Mouse (Mus musculus) heart, adult 2 months (tissue): ENCODE data around the gene Fgfr2. TPM values are rescaled to one million over a fixed set of nuclear protein-coding genes. Genes with fewer than 3 reads are reported as not detected.

Experiments
- DNase-seq, 2 experiments: peaks; one replicate each; pipeline ENCODE4 v3.0.0; 2021
- H3K27ac ChIP-seq: fragments of 200-600 bp; 2 replicates; pipeline ENCODE4 v1.8.1; 2022
- H3K27me3 ChIP-seq: fragments of 200-500 bp; 2 replicates; pipeline ENCODE4 v1.6.1; 2012; ENCODE audit warnings: mild to moderate bottlenecking, low read length, inconsistent platforms, mixed read lengths; ENCODE audit not compliant: control insufficient read depth, insufficient read depth
- H3K36me3 ChIP-seq: fragments of 200-500 bp; 2 replicates; pipeline ENCODE4 v1.6.1; 2012; ENCODE audit warnings: low read length, inconsistent platforms; ENCODE audit not compliant: control insufficient read depth, insufficient read depth
- H3K4me1 ChIP-seq: fragments of 200-500 bp; 2 replicates; pipeline ENCODE4 v1.6.1; 2011; ENCODE audit warnings: low read length; ENCODE audit not compliant: control insufficient read depth, insufficient read depth
- H3K4me3 ChIP-seq: fragments of 200-600 bp; 2 replicates; pipeline ENCODE4 v1.8.1; 2022
- H3K79me2 ChIP-seq: fragments of 200-500 bp; replicated peaks from 2 replicates; pipeline ENCODE4 v1.6.1; 2012; ENCODE audit warnings: mild to moderate bottlenecking, inconsistent platforms, low read length, moderate library complexity, mixed read lengths; ENCODE audit not compliant: control insufficient read depth, insufficient read depth
- H3K9ac ChIP-seq: fragments of 200-500 bp; 2 replicates; pipeline ENCODE4 v1.6.1; 2012; ENCODE audit warnings: low read depth, mild to moderate bottlenecking, control low read depth, inconsistent platforms, low read length, mixed read lengths
- CTCF ChIP-seq: fragments of 200-600 bp; IDR thresholded peaks from 2 replicates; pipeline ENCODE4 v1.8.1; 2022; ENCODE audit warnings: antibody characterized with exemption, mild to moderate bottlenecking, moderate library complexity
- EP300 ChIP-seq: fragments of 200-500 bp; IDR thresholded peaks from 2 replicates; pipeline ENCODE4 v1.6.1; 2011; ENCODE audit warnings: low read depth, low read length, control low read depth; ENCODE audit not compliant: insufficient read depth
- POLR2A ChIP-seq: fragments of 200-500 bp; IDR thresholded peaks from 2 replicates; pipeline ENCODE4 v1.6.1; 2011; ENCODE audit warnings: mild to moderate bottlenecking, low read depth, low read length, control low read depth; ENCODE audit not compliant: insufficient read depth
- WGBS: fragments of 180-500 bp; shearing (Covaris S2); methylation state at CpG from one replicate; pipeline ENCODE4 v1.1.7; 2018; 5-methylcytosine and 5-hydroxymethylcytosine counted together
- intact Hi-C: fragments of 180-260 bp; cut with DNase I; formaldehyde crosslinking; loops from one replicate; pipeline ENCODE4 v1.15.1; 2025
- polyA plus RNA-seq: library from polyadenylated mRNA; depleted of rRNA; stranded (reverse); fragments of >200 nt; gene quantifications from 2 replicates; pipeline ENCODE4 v1.2.3, GENCODE M21; 2012
- total RNA-seq, 2 experiments: library from RNA; stranded (reverse); gene quantifications; 2 replicates each; pipeline ENCODE4 v1.2.3; 2021

Fgfr2 gene
- total and polyA plus RNA-seq, 3 experiments: 1.1 to 2.0 (median 1.3) TPM

DNA sequence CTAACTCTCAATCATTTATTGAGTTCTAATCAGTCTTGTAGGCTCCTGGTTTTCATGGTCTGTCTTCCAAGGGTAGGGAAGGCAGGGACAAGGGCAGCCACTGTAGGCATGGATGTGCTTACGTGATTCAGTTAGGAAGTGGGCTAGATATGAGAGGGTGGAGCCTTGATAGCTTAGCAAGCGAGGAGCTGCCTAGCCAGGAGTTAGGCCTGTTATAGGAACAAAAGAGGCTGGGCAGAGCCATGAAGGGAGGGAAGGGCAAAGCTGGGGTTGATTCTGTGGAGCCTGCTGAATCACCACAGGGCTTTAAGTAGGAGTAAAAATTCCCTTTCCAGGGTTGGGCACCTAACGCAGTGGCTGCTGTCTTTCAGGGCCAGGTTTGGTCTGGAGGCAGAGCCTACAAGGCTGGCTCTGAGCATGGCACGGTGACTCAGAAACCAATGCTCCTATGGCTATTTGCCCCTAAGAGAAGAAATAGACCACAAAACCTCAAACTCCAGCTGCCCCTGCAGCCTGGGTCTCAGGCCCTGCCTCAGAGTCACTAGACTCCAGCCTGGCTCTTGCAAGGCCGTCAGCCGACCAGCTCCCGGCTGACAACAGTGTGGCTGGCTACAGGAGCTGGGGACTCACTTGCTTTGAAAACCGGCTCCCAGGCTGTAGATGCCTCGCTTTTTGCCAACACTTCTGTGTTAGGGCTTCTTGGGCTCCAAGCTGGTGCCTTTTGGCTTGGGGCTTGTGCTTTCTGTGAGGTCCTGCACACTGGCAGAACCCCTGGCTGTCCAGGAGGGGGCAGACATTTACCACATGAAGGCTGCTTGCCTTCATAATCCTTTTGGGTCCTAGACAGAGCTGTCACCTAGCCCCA is 2449.7 kb downstream of the Fgfr2 start:
- 36% methylated on average over 9 of the region's 9 CpGs for WGBS
- H3K9ac ChIP-seq: peak overlapping the region; percentile 14
- peaks cover 1% of the 10 kb centered on the region; the same call in 1 of the 2 replicates for H3K79me2 ChIP-seq
- DNase-seq: peak; percentile 31 to 59
- intact Hi-C loops: loop anchor here (2.0 kb wide), 3 partner anchors 69 to 89 kb away; no protein-coding TSS in a partner anchor
- H3K4me1 ChIP-seq: peaks cover 48% of the 10 kb centered on the region
- peaks cover 22% of the 10 kb centered on the region for H3K36me3 ChIP-seq
- H3K27me3 ChIP-seq: no peaks in the 10 kb centered on the region
- no peak overlapping the region for H3K4me3 ChIP-seq
- peak overlapping the region; percentile 63 for H3K27ac ChIP-seq
- no peak for TF ChIP-seq POLR2A
- TF ChIP-seq CTCF: peak; percentile 84
- TF ChIP-seq EP300: peak; percentile 83; the same call in 1 of the 2 replicates

DNA sequence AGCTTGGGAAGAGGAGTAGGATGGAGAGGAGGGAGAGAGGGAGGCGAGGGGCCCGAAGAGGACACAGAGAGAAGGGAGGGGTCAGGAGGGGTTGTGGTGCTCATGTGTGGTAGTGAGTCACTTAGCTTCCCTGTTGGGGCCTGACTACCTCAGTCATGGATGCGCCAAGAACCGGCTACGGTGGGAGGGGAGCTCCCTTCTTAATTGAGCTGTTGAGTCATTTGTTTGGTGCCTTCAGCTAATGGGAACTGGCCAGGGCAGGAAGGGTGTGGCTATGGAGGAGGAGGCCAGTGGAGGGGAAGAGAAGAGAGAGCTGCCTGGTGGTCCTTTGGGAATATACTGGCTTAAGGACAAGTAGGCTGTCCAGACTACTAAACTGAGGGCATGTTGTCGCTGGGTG is 2451.8 kb downstream of the Fgfr2 start:
- Histone ChIP-seq H3K79me2 (peaks cover 1% of the 10 kb centered on the region; the same call in 1 of the 2 replicates), H3K27ac (peak overlapping the region; percentile 80), H3K9ac (no peak overlapping the region), H3K4me1 (peaks cover 44% of the 10 kb centered on the region), H3K4me3 (no peak overlapping the region), H3K27me3 (no peaks in the 10 kb centered on the region), H3K36me3 (peaks cover 20% of the 10 kb centered on the region)
- WGBS: 26% methylated on average over 6 of the region's 6 CpGs
- TF ChIP-seq EP300: peak; percentile 88
- peak; percentile 47 for TF ChIP-seq POLR2A
- TF ChIP-seq CTCF: no peak
- intact Hi-C loops: loop anchor here (1.0 kb wide), 1 partner anchor 25 kb away; no protein-coding TSS in a partner anchor
- DNase-seq: peak; percentile 81 to 87

DNA sequence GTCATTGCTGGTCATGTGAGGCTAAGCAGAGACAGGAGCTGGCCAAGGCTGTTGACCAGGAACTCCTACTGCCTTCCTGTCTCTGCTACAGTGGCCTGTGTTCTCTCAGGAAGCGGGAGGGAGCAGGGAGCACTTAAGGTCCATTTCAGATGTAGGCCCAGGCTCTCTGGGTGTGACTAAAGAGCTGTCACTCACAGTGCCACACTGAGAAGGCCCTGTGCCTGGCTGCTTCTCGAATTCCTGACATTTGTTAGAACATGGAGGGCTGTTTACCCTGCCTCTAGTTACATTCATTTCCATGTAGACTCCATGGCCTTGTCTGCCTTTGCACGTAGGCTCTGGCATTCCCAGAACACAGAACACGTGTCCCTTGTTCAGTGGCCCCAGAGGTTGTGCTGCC is 2452.8 kb downstream of the Fgfr2 start:
- TF ChIP-seq POLR2A: peak; percentile 54
- TF ChIP-seq EP300: peak; percentile 94
- TF ChIP-seq CTCF: no peak
- peak overlapping the region; percentile 80 for H3K27ac ChIP-seq
- H3K27me3 ChIP-seq: no peaks in the 10 kb centered on the region
- no peak overlapping the region for H3K9ac ChIP-seq
- peaks cover 44% of the 10 kb centered on the region for H3K4me1 ChIP-seq
- peaks cover 20% of the 10 kb centered on the region for H3K36me3 ChIP-seq
- 20% methylated on average over 4 of the region's 4 CpGs for WGBS
- H3K79me2 ChIP-seq: peaks cover 1% of the 10 kb centered on the region; the same call in 1 of the 2 replicates
- DNase-seq: peak; percentile 50 to 68
- H3K4me3 ChIP-seq: no peak overlapping the region
- intact Hi-C loops: loop anchor here (1.0 kb wide), 1 partner anchor 13 kb away; no protein-coding TSS in a partner anchor

DNA sequence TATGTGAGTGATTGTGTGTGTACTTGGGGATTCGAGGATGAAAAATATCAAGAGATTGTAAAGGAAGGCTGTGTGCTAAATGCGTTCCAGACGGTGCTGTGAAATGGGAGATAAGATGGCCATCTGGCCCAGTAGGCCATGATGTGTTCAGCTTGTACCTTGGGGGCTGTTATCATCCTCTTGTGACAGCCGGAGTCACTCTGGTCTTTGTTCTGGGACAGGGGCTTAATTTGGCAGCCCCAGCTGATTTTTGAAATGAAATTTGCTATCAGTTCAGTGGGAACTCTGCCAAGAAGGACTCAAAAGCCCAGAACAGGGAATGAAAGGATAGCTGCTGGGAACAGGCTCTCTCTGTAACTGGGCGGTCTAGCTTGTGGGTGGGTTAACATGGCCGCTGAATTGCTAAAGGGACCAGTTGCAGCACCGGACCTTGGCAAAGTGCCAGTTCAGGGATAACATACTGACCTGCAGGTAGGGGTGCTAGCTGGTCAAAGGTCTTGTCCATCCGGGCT is 2453.7 kb downstream of the Fgfr2 start:
- Histone ChIP-seq H3K9ac (peak overlapping the region; percentile 4; the same call in 1 of the 2 replicates), H3K79me2 (no peaks in the 10 kb centered on the region), H3K36me3 (peaks cover 20% of the 10 kb centered on the region), H3K27ac (peak overlapping the region; percentile 80), H3K27me3 (no peaks in the 10 kb centered on the region), H3K4me1 (peaks cover 44% of the 10 kb centered on the region), H3K4me3 (no peak overlapping the region)
- intact Hi-C loops: no loop called here
- peak; percentile 68 to 72 for DNase-seq
- TF ChIP-seq CTCF: no peak
- TF ChIP-seq EP300: peak; percentile 68; the same call in 1 of the 2 replicates
- 10% methylated on average over 8 of the region's 8 CpGs for WGBS

DNA sequence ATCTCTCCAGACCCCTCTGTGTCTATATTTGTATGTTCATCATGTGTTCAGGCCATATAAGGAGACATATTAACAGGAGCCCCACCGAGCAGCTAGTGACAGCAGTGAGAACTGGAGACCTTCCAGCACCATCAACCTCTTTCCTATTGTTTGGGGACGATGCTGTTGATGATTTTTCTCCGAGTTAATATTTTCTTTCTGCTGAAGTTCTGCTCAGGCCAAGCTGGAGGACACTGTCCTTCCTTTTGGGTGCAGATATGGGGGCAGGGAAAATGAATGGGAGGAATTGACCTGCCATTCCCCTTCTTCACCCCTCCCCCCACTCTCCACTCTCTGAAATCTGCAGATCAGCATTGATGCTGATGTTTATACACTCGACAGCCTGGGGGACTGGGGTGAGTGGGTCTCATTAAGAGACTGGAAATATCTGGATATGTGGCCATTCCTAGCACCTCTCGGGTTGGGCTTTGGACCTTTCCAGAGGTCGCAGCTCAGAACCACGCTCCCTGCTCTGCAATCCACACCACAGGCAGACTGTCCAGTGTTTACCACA is 2454.3 kb downstream of the Fgfr2 start:
- no peak overlapping the region for H3K4me3 ChIP-seq

More for the DNA sequence above, 2454.3 kb downstream of the Fgfr2 start:
- H3K4me1 ChIP-seq: peaks cover 46% of the 10 kb centered on the region
- peaks cover 20% of the 10 kb centered on the region for H3K36me3 ChIP-seq
- WGBS: 15% methylated on average over 7 of the region's 7 CpGs
- DNase-seq: no peak
- H3K9ac ChIP-seq: no peak overlapping the region
- intact Hi-C loops: no loop called here
- no peaks in the 10 kb centered on the region; the same call in 1 of the 2 replicates for H3K79me2 ChIP-seq
- peak overlapping the region; percentile 80 for H3K27ac ChIP-seq
- TF ChIP-seq EP300 (no peak), POLR2A (no peak), CTCF (no peak)
- no peaks in the 10 kb centered on the region for H3K27me3 ChIP-seq
